Mouse (Mus musculus) telencephalon, adult 2 months (tissue): ENCODE results near the gene Cyp2c39.
"Not testable (repeated sequence)": the region's sequence is repeated elsewhere in the genome, so short reads cannot be mapped to it uniquely, and the experiment has no call there.

Source experiments
- DNase-seq: peaks from one replicate; pipeline ENCODE4 v3.0.0-alpha.2; 2011; ENCODE audit warnings: low read depth, low spot score

Cyp2c39 gene

GRCm38 (mm10) chr19:39510534-39510933 lies at the start of gene Cyp2c39:
TSS of gene Cyp2c39 (plus strand) at chr19:39510862.
- DNase-seq, result no peak

GRCm38 (mm10) chr19:39462941-39463340 lies 47.7 kb upstream of the Cyp2c39 start, which contains the start of gene Cyp2c38:
TSS of gene Cyp2c38 (minus strand) at chr19:39463075.
- DNase-seq, result no peak

DNA sequence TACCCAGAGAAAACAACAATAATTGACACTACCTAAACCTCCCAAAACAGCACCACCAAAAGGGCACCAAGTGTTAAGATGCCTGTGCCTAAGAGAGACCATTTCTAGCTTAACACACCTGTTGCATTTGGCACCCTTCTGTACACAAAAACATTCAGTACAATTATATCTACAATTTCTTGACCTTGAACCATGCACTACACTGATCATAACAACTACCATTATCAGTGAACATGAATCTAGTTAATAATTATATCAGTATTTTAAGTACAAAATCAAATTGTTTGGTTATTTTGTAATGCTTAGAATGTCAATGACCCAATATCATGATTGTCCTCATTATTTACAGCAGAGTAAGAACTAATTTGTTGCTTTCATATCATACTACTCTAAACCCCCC lies 46.7 kb upstream of the Cyp2c39 start:
- no peak for DNase-seq

- DNase-seq, result not testable (repeated sequence)
Observed at GRCm38 (mm10) chr19:39483961-39484360, 26.7 kb upstream of the Cyp2c39 start.

GRCm38 (mm10) chr19:39506341-39506740 lies 4.3 kb upstream of the Cyp2c39 start:
- no peak for DNase-seq

DNA sequence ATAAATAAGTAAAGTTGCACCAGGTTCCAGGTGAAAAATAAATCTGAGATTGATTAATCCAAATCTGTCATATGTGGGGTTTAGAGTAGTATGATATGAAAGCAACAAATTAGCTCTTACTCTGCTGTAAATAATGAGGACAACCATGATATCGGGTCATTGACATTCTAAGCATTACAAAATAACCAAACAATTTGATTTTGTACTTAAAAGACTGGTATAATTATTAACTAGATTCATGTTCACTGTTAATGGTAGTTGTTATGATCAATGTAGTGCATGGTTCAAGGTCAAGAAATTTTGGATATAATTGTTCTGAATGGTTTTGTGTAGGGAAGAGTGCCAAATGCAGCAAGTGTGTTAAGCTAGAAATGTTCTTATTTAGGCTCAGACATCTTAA lies 1.1 kb upstream of the Cyp2c39 start:
- no peak for DNase-seq
